Mouse (Mus musculus): ENCODE measurements around the gene Atxn10. TPM values are rescaled to one million over a fixed set of nuclear protein-coding genes. Genes with fewer than 3 reads are reported as not detected.
A peak's percentile ranks its signal among the peaks of the same experiment; 100 is the strongest.

Gene Atxn10
- polyA plus RNA-seq, 2 experiments from 2014 or later: 105 to 109 TPM

DNA sequence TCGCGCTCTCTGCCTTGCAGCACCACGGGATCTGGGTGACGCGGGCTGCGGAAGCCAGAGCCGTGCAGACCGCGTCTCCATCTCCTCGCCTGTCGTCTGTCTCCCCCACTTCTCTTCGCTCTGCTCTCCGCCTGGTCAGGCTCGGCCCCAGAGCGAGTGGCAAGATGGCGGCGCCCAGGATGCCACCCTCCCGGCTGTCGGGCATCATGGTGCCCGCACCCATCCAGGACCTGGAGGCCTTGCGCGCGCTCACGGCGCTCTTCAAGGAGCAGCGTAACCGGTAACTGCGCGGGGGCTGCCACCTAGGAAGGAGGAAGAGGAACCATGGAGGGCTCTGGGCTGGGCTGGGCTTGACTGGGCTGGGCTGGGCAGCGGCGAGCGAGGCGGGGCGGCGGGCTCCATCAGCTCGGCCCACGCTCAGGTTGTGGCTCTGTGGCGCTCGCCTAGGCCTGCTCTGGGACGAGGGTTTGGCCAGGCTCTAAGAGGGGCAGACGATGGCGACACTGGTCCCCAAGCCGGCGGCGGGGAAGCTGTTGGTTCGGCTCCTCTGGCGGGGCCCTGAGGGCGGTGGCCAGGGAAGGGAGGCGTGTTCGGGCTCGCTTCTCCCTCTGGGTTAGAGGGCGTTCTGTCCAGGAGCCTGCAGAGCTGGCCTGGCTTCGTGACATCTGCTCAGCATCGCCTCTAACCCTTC is 401 bp downstream of the Atxn10 start:
- ATAC-seq: peak; percentile 88

DNA sequence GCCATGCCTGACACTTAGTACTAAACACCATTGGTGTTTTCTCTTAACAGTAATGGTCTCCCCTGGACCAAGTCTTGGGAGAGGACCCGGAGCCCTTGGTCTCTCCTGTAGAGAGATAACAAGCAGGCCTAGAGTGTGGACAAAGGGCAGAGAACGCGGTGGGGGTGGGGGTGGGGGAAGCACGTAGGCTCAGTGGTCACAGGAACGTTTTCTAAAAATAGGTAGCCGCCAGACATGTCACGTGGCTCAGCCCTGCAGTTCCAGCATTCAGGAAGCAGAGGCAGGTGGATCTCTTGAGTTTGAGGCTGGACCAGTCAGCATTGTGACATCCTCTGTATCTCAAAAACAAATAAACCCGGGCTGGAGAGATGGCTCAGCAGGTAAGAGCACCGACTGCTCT is 1.2 kb downstream of the Atxn10 start:
- ATAC-seq: no peak

DNA sequence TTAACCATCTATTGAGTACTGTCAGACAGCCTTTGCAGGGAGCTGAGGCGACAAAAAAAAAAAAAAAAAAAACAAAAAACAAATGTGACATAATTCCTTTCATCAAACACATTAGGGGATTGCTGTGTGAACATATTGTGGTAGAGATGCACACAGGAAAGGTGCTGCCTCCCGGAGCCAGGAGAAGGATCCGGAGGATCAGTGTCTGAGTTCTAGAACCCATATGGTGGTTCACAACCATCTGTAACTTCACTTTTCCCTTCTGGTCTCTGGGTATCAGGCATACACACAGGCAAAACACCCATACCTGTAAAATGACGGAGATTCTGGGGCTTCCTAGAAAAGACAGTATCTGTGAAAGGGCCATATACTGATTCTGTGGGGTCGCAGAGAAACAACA is 1.9 kb downstream of the Atxn10 start:
- no peak for ATAC-seq

DNA sequence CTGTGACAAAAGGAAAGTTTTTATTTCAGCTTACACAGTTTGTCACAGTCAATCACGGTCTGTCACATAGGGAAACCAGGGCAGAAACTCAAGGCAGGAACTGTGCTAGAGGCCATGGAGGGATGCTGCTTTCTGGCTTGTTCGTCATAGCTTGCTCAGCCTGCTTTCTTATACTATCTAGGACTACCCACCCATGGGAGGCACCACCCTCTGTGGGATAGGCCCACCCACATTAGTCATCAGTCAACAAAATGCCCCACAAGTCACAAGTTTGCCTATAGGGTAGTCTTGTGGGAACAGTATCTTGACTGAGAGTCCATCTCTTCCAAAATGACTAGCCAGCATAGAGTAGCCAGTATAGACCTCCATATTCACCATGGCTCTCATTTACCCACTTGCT is 6.2 kb downstream of the Atxn10 start:
- no peak for ATAC-seq

DNA sequence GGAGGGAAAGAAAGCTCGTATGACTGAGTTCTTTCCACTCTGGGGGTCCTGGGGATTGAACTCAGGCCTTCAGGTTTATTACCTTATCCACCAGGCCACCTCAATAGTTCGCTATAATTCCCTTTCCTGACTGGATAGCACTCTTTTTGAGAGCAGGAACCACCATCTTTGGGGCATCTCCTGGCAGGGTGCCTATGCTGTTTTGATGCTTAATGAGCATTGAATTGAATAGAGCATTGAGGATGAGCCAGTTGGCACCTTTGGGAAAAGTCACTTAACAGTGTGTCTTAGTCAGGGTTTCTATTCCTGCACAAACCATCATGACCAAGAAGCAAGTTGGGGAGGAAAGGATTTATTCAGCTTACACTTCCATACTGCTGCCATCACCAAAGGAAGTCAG is 8.6 kb downstream of the Atxn10 start:
- no peak for ATAC-seq

DNA sequence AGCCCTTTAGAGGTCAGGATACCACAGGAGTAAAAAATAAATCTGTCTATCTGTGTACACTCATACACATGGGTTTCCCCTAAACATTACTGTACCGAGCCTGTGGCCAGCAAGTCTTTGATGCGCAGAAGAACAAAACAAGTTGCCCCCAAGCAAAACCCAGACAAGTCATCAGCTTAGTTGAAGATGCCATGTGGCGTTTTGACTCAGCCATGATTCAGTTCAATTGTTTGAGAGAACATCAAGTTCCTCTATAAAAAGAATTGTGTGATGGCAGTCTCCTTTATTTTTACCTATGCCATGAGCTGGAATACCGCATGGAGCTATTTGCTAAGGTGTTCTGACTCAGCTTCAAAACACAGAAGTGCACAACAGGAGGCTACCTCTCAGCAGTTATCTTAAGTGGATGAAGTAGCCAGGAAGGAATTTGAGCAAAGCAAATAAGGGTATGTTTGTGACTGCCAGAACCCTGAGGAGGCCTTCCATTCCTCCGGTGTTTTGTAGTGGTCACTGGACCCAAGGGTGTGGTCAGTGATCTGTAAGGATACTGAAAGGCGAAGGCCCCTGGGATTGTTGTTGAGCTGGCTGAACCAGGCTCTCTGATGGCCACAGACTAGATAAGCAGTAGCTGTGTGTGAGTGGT is 11.1 kb downstream of the Atxn10 start:
- ATAC-seq: no peak

DNA sequence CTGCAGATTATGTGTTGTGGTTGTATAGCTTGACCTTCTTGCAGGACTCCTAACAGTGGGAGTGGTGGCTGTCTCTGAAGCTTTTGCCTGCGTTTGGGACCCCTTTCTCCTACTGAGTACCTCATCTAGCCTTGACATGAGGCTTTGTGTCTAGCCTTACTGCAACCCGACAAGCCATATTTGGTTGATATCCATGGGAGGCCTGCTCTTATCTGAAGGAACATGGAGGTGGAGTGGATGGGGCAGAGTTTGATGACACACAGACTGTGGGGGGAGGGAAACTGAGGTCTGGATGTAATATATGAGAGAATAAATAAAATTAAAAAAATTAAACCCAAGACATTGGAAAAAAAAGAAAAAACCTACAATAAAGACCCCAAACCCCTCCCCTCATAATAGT is 14.1 kb downstream of the Atxn10 start:
- ATAC-seq: no peak

DNA sequence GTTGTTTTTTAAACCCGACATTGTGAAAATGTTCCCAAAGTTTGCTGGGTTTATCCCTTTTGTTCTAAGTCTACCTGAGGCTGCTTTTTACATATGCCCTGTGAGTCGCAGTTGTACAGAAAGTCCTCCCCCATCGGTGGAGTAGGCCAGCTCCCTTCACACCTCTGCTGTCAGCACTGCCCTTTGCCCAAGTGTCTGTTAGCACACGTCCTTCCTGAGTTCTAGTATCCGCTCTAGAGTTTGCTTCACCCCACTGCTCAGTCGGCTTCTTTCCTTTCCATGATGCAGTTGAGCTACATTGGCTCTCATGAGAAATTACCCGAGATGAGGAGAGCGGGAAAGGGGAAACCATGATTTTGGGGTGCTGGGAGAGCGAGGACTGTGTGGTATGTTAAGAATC is 18.0 kb downstream of the Atxn10 start:
- ATAC-seq: no peak

DNA sequence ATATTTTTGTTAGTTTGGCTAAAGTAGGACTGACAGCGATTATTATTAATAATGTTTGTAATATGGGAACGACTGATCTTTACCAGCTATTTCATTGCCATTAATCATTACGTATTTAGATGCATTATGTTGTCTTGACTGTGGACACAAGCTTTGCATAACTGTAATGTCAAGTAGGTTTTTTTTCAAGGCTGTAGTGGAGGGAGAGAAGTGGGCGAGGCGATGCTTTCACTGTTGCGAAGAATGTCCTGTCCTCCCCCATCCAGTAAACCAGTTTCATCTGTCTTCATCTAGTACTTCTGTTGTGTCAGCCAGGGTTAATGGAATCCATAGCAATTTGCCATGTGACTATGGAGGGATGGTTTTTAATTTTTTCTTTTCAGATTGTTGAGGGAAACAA is 20.1 kb downstream of the Atxn10 start:
- no peak for ATAC-seq

DNA sequence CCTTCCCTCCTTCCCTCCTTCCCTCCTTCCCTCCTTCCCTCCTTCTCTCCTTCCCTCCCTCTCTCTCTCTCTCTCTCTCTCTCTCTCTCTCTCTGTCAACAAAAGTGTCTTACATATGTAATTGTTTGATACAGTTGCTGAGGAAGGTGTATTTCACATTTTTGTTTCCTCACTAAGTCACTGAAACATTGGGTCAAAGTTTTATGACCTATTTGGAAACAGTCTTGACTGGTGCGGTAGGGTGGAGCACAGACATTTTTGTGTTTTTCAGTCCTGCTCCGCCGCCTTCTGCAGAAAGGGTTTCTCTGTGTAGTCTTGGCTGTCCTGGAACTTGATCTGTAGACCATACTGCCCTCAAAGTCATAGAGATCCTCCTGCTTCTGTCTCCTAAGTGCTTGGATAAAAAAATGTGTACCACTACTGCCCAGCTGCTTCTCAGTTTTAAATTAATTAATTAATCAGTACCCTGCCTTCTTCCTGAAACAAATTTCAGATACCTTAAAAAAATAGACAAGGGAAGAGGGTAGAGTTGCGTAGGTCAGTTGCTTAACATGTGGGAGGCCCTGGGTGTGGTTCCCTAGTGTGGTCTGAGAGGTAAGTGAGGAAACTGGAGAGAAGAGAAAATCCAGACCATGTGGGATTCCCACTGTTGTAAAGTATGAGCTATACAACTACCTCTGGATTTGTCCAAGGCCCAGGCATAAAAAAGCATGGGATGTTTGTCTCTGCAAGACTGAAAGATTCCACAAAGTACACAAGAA is 21.6 kb downstream of the Atxn10 start:
- ATAC-seq: no peak

DNA sequence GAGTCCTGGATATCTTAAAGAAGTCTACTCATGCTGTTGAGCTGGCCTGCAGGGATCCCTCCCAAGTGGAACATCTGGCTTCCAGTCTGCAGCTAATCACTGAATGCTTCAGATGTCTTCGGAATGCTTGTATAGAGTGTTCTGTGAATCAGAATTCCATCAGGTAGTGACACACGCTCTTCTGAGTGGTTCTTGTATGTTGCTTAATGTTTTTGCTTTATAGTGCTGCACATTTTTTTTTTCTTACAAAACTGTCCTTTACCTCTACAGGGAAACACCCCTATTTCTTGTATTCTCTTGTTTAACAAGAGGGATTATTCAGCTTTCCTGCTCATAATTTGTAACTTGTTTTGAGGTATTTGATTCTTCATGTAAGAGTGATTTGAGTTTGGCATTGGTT is 23.4 kb downstream of the Atxn10 start:
- ATAC-seq: no peak

DNA sequence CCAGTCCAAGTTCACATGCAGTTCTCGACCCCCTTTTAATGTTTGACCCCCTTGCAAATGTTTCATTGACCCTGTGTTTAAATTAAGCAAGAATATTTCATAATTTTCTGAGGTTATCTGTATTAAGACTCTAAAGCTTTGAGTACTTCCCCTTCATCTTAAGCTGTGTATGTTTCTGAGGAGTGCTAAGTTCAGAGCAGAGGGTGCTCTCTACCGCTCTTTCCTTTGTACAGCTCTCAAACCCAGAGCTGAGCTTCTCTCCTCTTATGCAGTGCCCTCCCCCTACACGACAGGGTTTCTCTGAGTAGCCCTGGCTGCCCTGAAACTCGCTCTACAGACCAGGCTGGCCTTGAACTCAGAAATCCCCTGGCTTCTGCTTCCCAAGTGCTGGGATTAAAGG is 23.9 kb downstream of the Atxn10 start:
- ATAC-seq: no peak

DNA sequence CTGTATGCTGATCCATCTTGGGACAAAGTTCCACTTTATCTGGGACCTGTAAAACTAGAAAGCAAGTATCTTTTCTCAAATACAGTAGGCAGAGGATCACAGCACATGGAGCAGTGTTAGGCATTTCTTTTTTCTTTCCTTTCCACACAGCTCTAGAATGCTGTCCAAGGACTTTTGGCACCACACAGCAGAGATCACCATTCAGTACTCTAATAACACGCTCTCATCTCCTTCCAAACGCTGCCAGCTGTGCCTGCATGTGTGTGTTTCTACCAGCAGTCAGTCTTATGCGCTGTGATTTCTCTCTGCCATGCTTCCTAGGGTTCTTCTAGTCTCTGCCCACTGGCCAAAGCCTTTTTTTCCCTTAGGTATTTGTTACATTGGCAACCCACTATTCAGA is 28.3 kb downstream of the Atxn10 start:
- ATAC-seq: no peak

DNA sequence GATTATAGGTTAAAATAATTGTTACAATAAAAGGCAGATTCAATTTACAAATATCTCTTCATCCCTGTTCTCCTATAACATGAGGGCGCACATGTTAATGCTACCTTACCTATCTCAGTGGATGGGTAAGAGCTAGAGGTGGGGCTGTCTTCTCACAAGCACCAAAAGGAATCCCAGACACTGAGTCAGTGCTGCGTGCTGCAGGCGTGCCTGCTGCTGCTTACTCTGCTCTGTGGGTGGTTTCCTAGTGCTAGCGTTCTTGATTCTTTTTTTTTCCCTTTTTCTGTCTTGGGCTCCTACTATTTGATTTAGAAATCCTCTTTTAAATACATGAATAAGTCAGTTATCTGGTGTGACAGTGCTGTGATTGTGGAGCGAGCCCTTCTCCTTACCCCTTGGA is 30.9 kb downstream of the Atxn10 start:
- ATAC-seq: no peak

DNA sequence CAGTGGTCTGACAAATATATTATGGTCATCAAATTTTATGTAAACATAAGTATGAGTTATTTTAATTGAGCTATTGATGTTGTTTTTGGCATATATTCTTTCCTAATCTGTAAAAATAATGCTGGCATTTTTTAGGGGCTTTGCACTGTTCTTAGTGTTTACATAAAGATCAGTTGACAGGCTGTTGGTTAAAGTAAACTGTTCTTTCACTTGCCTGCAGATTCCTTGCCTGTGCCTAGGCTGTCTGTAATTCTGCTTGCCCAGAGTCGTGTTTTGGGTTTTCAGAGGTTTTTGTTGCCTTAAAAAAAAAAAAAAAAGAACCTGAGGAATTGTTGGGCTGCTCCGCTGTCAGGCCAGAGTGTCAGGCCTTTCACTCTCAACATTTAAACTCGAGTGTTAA is 33.7 kb downstream of the Atxn10 start:
- no peak for ATAC-seq

DNA sequence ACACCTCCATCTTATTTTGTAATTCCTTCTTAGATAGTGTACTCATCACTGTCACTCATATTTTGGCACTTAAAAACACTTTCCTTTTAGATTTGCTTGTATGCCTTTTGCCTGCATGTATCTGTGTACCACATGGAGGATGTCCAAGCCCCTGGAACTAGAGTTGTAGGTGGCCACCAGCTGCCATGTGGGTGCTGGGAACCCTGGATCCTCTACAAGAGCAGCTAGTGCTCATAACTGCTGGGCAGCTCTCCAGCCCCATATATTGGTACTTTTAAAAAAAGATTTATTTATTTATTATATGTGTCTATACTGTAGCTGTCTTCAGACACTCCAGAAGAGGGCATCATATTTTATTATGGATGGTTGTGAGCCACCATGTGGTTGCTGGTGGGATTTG is 37.1 kb downstream of the Atxn10 start:
- no peak for ATAC-seq

DNA sequence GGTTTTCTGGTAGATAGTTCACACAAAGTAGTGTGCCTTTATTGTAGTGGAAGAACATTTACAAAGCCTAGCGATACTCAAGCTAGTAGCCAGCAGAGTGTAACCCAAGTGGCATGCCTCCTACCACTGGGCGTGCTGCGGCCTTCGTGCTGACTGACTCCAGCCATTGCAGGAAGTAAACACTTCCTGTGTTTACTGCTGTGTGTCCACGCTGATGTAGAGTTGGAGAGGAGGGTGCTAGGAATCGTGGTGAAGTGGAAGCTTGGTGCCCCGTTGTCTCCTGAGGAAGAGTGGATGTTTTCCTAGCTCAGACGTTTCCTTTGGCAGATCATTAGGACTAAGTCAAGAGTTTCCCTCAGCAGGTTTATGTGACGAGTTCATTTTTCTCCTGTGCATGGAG is 47.4 kb downstream of the Atxn10 start:
- no peak for ATAC-seq

DNA sequence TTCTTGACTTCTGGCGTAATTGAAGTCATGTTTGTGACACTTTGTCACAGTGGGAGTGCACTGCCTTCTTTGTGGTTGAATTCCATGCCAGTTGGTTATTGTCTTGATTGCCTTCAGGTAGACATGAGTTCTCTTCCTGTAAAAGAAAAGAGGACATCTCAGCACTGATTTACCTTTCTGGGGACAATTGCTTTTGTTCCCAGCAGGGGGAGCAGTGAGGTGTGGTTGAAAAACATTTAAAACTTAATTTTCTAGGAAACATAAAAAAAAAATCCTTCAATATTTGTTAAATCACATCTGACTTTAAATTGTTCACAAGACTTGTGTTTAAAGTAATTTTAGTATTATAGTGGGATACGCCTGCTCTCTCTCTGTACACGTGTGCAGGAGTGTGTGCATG is 52.7 kb downstream of the Atxn10 start:
- ATAC-seq: no peak

DNA sequence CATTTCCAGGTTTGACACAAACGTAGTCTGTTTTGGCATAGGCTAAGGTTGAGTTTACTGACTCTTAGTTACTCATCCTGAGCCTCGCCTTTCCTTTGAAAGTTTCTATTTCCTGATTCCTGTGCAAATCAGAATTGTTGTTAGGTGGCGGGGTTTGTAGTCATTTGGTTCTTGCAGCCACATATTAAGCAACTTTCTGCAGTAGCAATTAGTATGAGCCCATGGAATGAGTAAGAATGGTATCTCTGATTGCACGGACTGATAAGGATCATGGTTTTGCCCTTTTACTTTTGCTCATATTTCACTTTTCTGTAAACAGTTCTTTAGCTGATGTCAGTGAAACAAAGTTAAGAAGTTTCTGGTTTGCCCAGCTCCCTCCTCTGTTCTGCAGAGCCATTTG is 53.9 kb downstream of the Atxn10 start:
- peak; percentile 71 for ATAC-seq

DNA sequence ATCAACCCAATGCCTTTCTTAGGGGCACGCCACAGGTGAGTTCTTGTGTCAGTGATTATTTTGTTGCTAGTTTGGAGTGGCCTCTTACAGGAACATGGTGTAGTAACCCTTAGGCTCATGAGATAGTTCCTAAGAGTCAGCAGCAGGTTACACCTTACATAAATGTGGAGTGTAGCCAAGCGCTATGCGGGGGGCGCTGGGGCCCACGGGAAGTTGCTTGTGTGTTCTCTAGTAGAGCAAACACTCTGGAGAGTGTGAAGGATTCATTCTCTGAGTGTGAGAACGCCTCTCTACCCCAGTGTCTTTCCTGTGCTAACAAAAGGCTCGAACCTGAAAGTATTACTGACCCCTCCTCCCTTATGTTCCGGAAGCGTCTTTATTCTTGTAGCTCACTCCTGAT is 59.3 kb downstream of the Atxn10 start:
- no peak for ATAC-seq

DNA sequence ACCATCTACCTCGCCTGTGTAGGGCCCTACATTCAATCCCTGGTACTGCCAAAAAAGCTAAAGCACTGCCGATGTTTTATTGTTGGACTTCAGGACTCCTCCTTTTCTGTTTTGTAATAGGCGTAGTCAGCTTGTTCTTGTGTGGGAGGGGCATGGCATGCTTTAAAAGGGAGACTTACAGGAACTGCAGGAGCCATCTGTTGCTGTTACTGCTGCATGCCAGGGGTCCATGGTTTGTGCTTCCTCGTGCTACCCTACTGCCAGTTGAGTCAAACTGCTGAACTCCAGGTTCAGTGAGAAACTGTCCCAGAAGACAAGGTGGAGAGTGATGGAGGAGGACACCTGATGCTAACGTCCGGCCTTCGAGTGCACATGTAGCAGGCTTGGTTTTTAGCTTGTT is 65.9 kb downstream of the Atxn10 start:
- no peak for ATAC-seq

DNA sequence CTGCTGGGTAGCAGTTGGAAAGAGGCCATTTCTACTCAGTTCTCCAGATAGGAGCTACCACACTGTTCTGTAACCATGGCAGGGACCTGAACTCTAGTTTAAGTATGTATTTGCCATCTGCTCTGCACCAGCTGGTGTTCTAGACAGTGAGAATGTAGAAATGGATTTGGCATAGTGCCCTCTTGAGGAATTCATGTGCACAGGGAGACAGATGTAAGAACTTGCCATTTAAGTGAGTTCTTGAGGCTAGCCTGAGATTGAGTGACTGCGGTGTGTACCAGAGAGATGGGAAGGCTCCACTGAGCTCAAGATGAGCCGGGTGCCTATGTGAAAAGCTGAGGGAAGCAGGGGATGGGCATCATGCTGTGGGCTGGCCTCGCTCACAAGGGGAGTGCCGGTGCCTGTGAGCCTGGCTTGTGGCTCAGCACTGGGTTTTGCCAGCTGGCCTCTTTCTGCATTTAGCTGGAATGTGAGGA is 67.2 kb downstream of the Atxn10 start:
- ATAC-seq: no peak

DNA sequence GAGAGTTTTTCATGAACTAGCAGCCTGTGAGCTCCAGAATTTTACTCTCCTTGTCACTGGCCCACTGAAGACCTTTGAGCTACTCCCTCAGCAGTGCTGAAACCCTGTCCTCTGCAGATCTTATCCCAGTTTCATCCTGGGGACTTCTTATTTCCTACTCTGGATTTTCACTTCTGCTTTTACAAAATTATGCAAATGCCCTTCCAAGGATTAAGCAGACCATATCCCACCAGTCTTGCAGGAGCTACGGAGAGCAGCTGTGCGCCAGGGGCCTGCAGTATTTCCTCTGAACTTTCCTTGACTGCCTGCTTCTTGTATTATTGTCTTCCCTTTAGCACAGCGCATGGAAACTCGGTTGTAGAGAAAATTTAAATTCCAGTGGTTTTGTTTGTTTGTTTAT is 68.7 kb downstream of the Atxn10 start:
- ATAC-seq: no peak

DNA sequence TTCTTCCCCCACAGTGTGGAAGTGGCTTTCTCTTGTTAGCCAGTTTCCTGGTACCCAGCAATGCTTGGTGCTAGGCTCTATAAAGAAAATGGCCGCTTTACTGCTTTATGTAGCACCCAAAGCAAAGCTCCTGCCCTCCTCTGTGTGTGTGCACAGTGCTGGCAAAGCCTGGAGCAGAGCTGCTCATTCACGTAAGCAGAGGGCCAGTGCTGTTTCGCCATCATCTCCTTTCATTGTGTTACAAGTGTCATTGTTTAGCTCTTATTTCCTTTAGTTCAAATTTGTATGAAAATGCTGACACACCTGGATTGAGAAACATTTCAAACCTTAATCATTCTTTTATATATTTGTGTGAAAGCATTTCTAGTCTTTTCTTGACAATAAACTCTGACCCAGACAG is 69.5 kb downstream of the Atxn10 start:
- no peak for ATAC-seq
